Mouse (Mus musculus): ENCODE measurements around the gene Gm20388.

- TF ChIP-seq CTCF (IDR thresholded peaks at IDR 0.05; ENCODE audit: low read depth) = no peak
- TF ChIP-seq EP300 (optimal IDR thresholded peaks at IDR 0.05) = no peak
These were observed 2286.7 kb downstream of the Gm20388 start for GRCm38 (mm10) chr8:122197342-122197741.
